Mouse (Mus musculus): ENCODE measurements around the gene Amotl2. TPM values are rescaled to one million over a fixed set of nuclear protein-coding genes. Genes with fewer than 3 reads are reported as not detected.

Amotl2 gene
- polyA plus RNA-seq, 1 experiment = 67.2 TPM

DNA sequence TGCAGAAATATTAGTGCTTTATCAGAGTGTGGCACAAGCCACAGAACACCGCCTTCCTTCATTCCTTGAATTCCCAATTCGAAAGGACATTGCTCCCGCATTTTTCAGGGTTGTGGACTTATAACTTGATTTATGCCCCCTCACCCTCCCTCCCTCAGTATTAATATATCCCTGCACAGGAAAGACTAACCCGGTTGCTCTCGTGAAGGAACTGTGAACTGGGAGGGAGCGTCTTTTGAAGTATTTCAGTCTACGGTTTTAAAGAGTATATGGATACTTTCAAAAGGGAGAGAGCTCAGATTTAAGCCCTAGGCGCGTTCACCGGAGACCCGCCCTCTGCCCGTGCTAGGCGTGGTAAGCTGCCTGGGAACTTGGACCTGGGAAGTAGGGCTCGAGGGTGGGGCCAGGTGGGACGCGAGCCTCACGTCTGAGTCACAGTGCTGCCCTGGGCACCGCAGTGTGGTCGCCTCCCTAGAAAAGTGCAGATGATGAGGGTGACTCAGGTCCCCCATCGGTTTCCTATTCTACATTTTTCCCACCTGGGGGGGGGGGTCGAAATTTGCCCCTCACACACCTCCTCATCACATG is 54.9 kb downstream of the Amotl2 start:
- H3ac ChIP-seq (ENCODE audit: control insufficient read depth, insufficient read length) = no peak overlapping the region
- TF ChIP-seq E2F4 (IDR thresholded peaks at IDR 0.05; ENCODE audit: insufficient read depth) = no peak
- no peak for TF ChIP-seq CEBPB (IDR thresholded peaks at IDR 0.05; ENCODE audit: insufficient read depth, poor library complexity, severe bottlenecking)
- no peak for TF ChIP-seq POLR2AphosphoS2 (IDR thresholded peaks at IDR 0.05; ENCODE audit: insufficient read length, low read depth)
- no peak for TF ChIP-seq POLR2A (IDR thresholded peaks at IDR 0.05; ENCODE audit: insufficient read length, low read depth)
- no peak for TF ChIP-seq USF1 (IDR thresholded peaks at IDR 0.05; ENCODE audit: low read depth)
- TF ChIP-seq SRF (IDR thresholded peaks at IDR 0.05; ENCODE audit: control insufficient read depth, insufficient read length, low read depth) = no peak
- TF ChIP-seq TCF12 (IDR thresholded peaks at IDR 0.05; ENCODE audit: insufficient read depth, poor library complexity, severe bottlenecking) = no peak
- TF ChIP-seq MYOG (IDR thresholded peaks at IDR 0.05; ENCODE audit: control insufficient read depth in 1 of 3, insufficient read depth in 1 of 3, insufficient read length in 2 of 3, low read depth in 2 of 3) = no peak
- TF ChIP-seq REST (IDR thresholded peaks at IDR 0.05; ENCODE audit: insufficient read depth, insufficient read length) = no peak
- no peak for TF ChIP-seq MYOD1 (IDR thresholded peaks at IDR 0.05; ENCODE audit: control insufficient read depth in 1 of 3, insufficient read length in 2 of 3, low read depth in 2 of 3)
- no peak for TF ChIP-seq TCF3 (IDR thresholded peaks at IDR 0.05; ENCODE audit: insufficient read length, low read depth)
- TF ChIP-seq MAX (IDR thresholded peaks at IDR 0.05; ENCODE audit: low read depth) = no peak
- no peak overlapping the region for H3K4me2 ChIP-seq (ENCODE audit: low read depth)
- no peaks in the 10 kb centered on the region for H3K79me2 ChIP-seq (ENCODE audit: control insufficient read depth, insufficient read depth)
- no peaks in the 10 kb centered on the region for H3K36me3 ChIP-seq (ENCODE audit: control insufficient read depth, insufficient read depth)
- no peak overlapping the region for H3K4me3 ChIP-seq
- H3K27me3 ChIP-seq (ENCODE audit: control insufficient read depth, insufficient read depth, insufficient read length) = no peaks in the 10 kb centered on the region

- H3K79me2 ChIP-seq (ENCODE audit: control insufficient read depth, insufficient read depth) = no peaks in the 10 kb centered on the region
- H3K27me3 ChIP-seq (ENCODE audit: control insufficient read depth, insufficient read depth, insufficient read length) = no peaks in the 10 kb centered on the region
- no peaks in the 10 kb centered on the region for H3K36me3 ChIP-seq (ENCODE audit: control insufficient read depth, insufficient read depth)
- peak overlapping the region; percentile 58 for H3K4me2 ChIP-seq (ENCODE audit: low read depth)
- no peak for TF ChIP-seq USF1 (IDR thresholded peaks at IDR 0.05; ENCODE audit: low read depth)
- TF ChIP-seq REST (IDR thresholded peaks at IDR 0.05; ENCODE audit: insufficient read depth, insufficient read length) = no peak
- no peak for TF ChIP-seq SRF (IDR thresholded peaks at IDR 0.05; ENCODE audit: control insufficient read depth, insufficient read length, low read depth)
- no peak for TF ChIP-seq TCF3 (IDR thresholded peaks at IDR 0.05; ENCODE audit: insufficient read length, low read depth)
- TF ChIP-seq E2F4 (IDR thresholded peaks at IDR 0.05; ENCODE audit: insufficient read depth) = no peak
- no peak for TF ChIP-seq CEBPB (IDR thresholded peaks at IDR 0.05; ENCODE audit: insufficient read depth, poor library complexity, severe bottlenecking)
- no peak for TF ChIP-seq POLR2AphosphoS2 (IDR thresholded peaks at IDR 0.05; ENCODE audit: insufficient read length, low read depth)
- no peak for TF ChIP-seq POLR2A (IDR thresholded peaks at IDR 0.05; ENCODE audit: insufficient read length, low read depth)
- TF ChIP-seq MYOD1 (IDR thresholded peaks at IDR 0.05; ENCODE audit: control insufficient read depth in 1 of 3, insufficient read length in 2 of 3, low read depth in 2 of 3) = no peak
- TF ChIP-seq MAX (IDR thresholded peaks at IDR 0.05; ENCODE audit: low read depth) = no peak
- TF ChIP-seq MYOG (IDR thresholded peaks at IDR 0.05; ENCODE audit: control insufficient read depth in 1 of 3, insufficient read depth in 1 of 3, insufficient read length in 2 of 3, low read depth in 2 of 3) = no peak
- no peak for TF ChIP-seq TCF12 (IDR thresholded peaks at IDR 0.05; ENCODE audit: insufficient read depth, poor library complexity, severe bottlenecking)
- no peak overlapping the region for H3ac ChIP-seq (ENCODE audit: control insufficient read depth, insufficient read length)
- no peak overlapping the region for H3K4me3 ChIP-seq
Measured at GRCm38 (mm10) chr9:102777631-102778591, 61.4 kb downstream of the Amotl2 start.

GRCm38 (mm10) chr9:102779493-102779892 is 63.0 kb downstream of the Amotl2 start:
- H3K4me3 ChIP-seq = no peak overlapping the region
- H3K79me2 ChIP-seq (ENCODE audit: control insufficient read depth, insufficient read depth) = no peaks in the 10 kb centered on the region
- no peak overlapping the region for H3ac ChIP-seq (ENCODE audit: control insufficient read depth, insufficient read length)
- peak overlapping the region; percentile 83 for H3K4me2 ChIP-seq (ENCODE audit: low read depth)
- TF ChIP-seq POLR2AphosphoS2 (IDR thresholded peaks at IDR 0.05; ENCODE audit: insufficient read length, low read depth) = peak; percentile 69
- no peak for TF ChIP-seq MAX (IDR thresholded peaks at IDR 0.05; ENCODE audit: low read depth)
- TF ChIP-seq REST (IDR thresholded peaks at IDR 0.05; ENCODE audit: insufficient read depth, insufficient read length) = no peak
- peak; percentile 16 for TF ChIP-seq SRF (IDR thresholded peaks at IDR 0.05; ENCODE audit: control insufficient read depth, insufficient read length, low read depth)
- peak; percentile 68 for TF ChIP-seq POLR2A (IDR thresholded peaks at IDR 0.05; ENCODE audit: insufficient read length, low read depth)
- TF ChIP-seq MYOD1 (IDR thresholded peaks at IDR 0.05; ENCODE audit: control insufficient read depth in 1 of 3, insufficient read length in 2 of 3, low read depth in 2 of 3) = peak in 2 of 3 experiments; percentile 19 to 59
- peak in 2 of 3 experiments; percentile 6 to 83 for TF ChIP-seq MYOG (IDR thresholded peaks at IDR 0.05; ENCODE audit: control insufficient read depth in 1 of 3, insufficient read depth in 1 of 3, insufficient read length in 2 of 3, low read depth in 2 of 3)
- TF ChIP-seq USF1 (IDR thresholded peaks at IDR 0.05; ENCODE audit: low read depth) = no peak
- TF ChIP-seq TCF3 (IDR thresholded peaks at IDR 0.05; ENCODE audit: insufficient read length, low read depth) = no peak
- no peaks in the 10 kb centered on the region for H3K36me3 ChIP-seq (ENCODE audit: control insufficient read depth, insufficient read depth)
- H3K27me3 ChIP-seq (ENCODE audit: control insufficient read depth, insufficient read depth, insufficient read length) = no peaks in the 10 kb centered on the region

Other genes starting within 250 kb of the Amotl2 start
- gene Ky, start 210.9 kb upstream of the Amotl2 start, polyA plus RNA-seq (2012; fragmentation: generic; extraction: Trizol) = 0.40 TPM
- gene Anapc13, start 90.4 kb upstream of the Amotl2 start, polyA plus RNA-seq (2012; fragmentation: generic; extraction: Trizol) = 144 TPM
- gene Cep63, start 90.1 kb upstream of the Amotl2 start, polyA plus RNA-seq (2012; fragmentation: generic; extraction: Trizol) = 8.8 TPM
- gene Ryk, start 118.2 kb downstream of the Amotl2 start, polyA plus RNA-seq (2012; fragmentation: generic; extraction: Trizol) = 68.9 TPM

Measured in myocyte (in vitro differentiated cells).